Mouse (Mus musculus) right cerebral cortex, postnatal 4 days (tissue): Measurements from ENCODE around the gene Vmn2r56.
"Not testable (repeated sequence)": the region's sequence is repeated elsewhere in the genome, so short reads cannot be mapped to it uniquely, and the experiment has no call there.

Source experiments
- DNase-seq: peaks from one replicate; pipeline ENCODE4 v3.0.0-alpha.2; 2022

The Vmn2r56 gene

GRCm38 (mm10) chr7:12734904-12735303 lies at the start of gene Vmn2r56:
Gene Vmn2r56, minus strand, starts transcription at chr7:12735004.
- DNase-seq = no peak

DNA sequence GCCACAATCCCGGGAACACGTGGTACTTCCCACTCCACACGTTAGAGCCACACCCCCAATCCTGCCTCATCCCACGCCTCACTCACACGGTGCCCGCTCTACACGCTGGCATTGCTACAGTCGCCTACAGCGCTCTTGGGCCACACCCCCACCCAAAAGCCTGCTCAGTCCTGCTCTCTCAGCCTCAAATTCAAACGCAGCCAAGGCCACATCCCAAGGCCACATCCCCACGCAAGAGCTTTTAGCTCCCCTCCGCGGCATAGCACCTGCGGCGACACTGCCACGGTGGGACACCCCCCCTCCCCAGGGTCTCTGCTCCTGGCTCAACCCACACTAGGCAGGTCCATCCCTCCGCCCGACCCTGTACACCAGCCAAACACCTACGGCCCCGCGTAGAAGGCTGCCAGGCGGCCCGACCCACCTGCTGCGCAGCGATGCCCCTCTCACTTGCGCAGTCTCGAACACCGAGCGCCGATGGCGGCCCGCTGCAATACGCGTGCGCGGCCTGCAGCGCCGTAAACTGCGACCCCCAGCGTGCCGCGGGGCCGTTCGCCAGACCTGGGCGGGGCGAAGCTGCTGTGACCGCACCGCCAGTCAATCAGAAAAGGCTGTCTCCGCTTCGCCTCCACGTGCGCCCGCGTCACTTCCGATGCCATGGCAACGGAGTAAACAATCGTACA lies 45.5 kb upstream of the Vmn2r56 start:
- DNase-seq = peak; percentile 94

GRCm38 (mm10) chr7:12779782-12780150 lies 45.0 kb upstream of the Vmn2r56 start:
- no peak for DNase-seq

- DNase-seq = no peak
These were observed 44.3 kb upstream of the Vmn2r56 start for GRCm38 (mm10) chr7:12779141-12779540.

DNA sequence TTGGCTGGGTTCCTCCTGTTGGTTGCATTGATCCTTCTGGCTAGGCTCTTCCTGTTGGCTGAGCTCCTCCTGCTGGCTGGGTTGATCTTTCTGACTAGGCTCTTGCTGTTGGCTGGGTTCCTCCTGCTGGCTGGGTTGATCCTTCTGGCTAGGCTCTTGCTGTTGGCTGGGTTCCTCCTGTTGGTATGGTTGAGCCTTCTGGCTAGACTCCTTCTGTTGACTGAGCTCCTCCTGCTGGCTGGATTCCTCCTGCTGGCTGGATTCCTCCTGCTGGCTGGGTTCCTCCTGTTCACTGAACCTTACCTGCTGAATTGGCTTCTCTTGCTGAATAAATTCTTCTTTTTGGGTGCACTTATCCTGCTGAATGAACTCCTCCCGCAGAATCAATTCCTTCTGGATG lies 39.8 kb upstream of the Vmn2r56 start:
- DNase-seq = peak; percentile 22

DNA sequence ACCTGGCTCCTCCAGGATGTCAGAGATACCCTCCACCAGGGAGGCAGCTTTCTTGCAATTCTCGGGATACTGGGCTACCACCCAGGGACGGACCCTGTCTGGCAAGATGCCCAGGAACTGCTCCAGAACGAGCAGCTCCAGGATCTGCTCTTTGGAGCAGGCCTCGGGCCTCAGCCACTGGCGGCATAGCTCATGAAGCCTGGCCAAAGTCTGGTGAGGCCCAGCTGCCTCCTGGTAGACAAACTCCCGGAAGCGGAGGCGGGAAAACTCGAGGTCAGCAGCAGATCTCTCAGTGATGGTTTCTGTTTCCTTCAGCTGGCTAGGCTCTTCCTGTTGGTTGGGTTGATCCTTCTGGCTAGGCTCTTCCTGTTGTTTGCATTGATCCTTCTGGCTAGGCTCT lies 39.3 kb upstream of the Vmn2r56 start:
- DNase-seq = no peak

- DNase-seq = no peak
These were observed 14.8 kb upstream of the Vmn2r56 start for GRCm38 (mm10) chr7:12749431-12750198.

DNA sequence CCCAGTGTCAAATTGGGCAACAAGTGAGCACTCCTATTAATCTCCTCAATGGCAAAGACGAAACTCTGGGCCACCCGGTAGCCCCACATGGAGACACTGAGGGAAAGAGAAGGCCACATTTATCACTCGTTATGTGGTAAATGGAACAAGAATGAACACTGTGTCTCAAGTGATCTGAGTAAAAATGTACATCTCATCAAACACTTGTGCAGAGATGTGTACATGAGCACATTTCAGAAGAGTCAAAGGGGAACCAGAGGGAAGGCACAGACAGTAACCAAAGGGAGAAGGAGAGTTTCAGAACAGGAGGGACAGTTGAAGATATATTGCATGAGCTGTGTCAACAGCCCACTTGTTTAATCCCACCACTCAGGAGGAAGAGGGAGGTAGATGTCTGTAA lies 49.9 kb downstream of the Vmn2r56 start, which contains the start of gene Vmn2r55:
Vmn2r55 (minus strand) TSS at position 101 of the 400 bp plus-strand sequence.
- DNase-seq = not testable (repeated sequence)

DNA sequence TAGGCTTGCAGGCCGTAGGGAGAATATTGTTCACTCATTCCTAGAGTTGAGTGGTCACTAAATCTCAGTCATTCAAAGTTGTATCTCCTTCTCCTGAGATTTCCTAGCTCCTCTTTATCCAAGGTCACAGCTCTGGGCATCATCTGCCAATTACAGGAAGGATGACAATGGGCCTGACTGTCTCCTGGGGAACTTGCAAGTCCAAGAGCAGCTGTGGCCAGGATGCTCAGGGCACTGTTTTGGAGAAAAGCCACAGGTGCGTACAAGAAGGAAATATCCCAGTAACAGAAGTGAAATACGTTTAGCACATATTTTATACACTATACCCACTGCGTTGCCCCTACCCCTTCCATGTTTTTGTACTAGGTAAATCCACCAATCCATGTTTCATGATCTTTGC lies 94.6 kb downstream of the Vmn2r56 start, which contains the start of gene Vmn2r54:
Vmn2r54 (minus strand) TSS at position 101 of the 400 bp plus-strand sequence.
- not testable (repeated sequence) for DNase-seq
